Mouse (Mus musculus) leukemia stem cell, adult 10-12 weeks (primary cell): Measurements from ENCODE around the gene 2410004P03Rik. TPM values are rescaled to one million over a fixed set of nuclear protein-coding genes. Genes with fewer than 3 reads are reported as not detected.

Source experiments
- polyA plus RNA-seq: library from polyadenylated mRNA; stranded (reverse); fragments of >175 nt; gene quantifications from 2 replicates; pipeline ENCODE4 v1.2.3, GENCODE M21; 2012; ENCODE audit warnings: low replicate concordance

Gene 2410004P03Rik
- 0.18 and 0.68 TPM in 2 replicates for polyA plus RNA-seq

DNA sequence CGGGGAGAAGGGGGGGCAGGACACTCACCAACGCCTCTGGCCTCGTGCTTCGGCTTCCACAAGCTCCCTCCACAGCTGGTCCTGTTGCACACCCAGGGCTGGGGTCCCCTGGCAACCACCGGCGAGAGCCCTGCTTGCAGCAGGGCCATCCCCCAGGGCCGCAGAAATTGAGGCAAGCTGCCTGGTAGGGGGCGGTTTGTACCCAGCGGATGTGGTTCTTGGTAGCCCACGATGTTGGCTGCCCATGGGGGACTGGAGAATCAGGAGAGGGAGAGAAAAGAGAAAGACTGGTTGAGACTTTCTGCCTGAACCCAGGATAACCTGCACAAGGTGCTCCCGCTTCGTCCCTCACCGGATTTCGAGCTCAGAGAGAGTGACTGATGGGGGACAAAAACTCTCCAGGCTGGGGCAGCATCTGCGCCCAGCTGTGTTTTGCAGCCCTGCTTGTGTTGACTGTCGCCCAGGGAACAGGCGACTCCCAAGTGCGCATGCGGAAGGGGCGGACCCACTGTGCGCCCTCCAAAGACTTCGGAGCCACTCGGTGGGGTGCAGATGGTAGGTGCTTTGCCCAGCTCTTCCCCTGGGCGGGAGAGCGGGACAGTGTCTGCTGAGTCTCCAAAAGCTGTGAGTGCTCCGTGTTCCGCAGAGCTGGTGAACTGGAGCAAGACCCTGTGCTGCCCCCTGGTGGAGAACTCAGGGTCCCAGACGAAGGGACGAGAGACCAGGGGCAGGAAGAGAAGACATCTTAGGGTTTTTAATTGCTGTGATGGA lies at the start of gene 2410004P03Rik:
TSS of gene 2410004P03Rik (minus strand) at position 628 of the 771 bp plus-strand sequence.

DNA sequence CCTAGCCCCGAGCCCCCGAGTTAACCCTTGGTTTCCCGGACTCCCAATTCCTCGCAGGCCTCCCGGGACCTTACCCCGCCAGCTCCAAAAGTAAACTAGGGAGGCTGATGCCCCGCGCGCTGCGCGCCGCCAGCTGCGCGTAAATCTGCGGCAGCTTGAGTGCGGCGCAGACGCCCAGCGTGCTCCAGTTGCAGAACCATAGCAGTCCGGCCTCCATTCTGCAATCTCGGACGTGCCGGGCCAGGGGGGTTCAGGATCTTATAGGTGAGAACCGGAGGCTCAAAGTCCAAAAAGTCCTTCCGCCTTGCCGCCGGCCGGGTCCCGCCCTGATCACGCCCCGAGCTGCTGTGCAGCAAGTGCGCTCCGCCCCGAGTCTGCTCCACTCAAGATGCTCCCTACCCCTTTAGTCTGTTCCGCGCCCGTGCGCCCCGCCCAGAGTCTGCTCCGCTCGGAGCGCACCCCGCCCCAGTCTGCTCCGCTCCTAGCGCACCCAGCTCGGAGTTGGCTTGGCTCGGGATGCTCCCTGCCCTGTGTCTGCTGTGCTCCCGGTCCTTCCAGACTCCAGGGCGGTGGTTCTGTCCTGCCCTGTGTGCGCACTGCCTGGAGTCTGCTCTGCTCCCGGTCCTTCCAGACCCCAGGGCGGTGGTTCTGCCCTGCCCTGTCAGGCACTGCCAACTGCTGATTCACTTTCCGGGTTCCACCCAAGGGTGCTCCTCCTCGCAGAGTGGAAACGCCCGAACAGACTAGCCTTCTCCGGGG lies 11.6 kb downstream of the 2410004P03Rik start, which contains the start of gene Pqlc3:
TSS of gene Pqlc3 (minus strand) at position 670 of the 759 bp plus-strand sequence.

Other genes with a start within 250 kb of the 2410004P03Rik start
- gene Greb1, start 210.8 kb downstream of the 2410004P03Rik start, polyA plus RNA-seq: 0.26 and 0.68 TPM in 2 replicates
- gene E2f6, start 200.8 kb downstream of the 2410004P03Rik start, polyA plus RNA-seq: 5.6 and 5.8 TPM in 2 replicates
- 1.9 TPM in 2 replicates for gene Rock2, start 116.8 kb downstream of the 2410004P03Rik start, polyA plus RNA-seq
- gene Pqlc3, start 11.3 kb downstream of the 2410004P03Rik start, polyA plus RNA-seq: 2.9 and 23.8 TPM in 2 replicates
- 0.06 TPM in 1 of 2 replicates, not detected in the other for gene Kcnf1, start 165.2 kb upstream of the 2410004P03Rik start, polyA plus RNA-seq